Comparison of ENCODE assay signal across 9 mouse cellular contexts in genomic region chr10:115312732-115313131, GRCm38 (mm10). TPM values are rescaled to one million over a fixed set of nuclear protein-coding genes. Genes with fewer than 3 reads are reported as not detected.
DNase-seq lines count a peak whose midpoint lies in the region; ATAC-seq lines count a peak whose summit lies in the region.
"Had no signal": no experiment of that assay in that cellular context is flagged by ENCODE, and none has a peak within 500 bp of the region (broad histone marks: within the 10 kb centered on the region; RNA-seq: fewer than 3 reads in every experiment).

No protein-coding gene starts in this region.

- H3K4me1 ChIP-seq in hindbrain, embryonic 14.5 days (replicated peaks; ENCODE audit: control insufficient read depth, insufficient read depth, low read length), result peaks cover 38% of the 10 kb centered on the region
- peaks cover 37% of the 10 kb centered on the region for H3K4me1 ChIP-seq in hindbrain, embryonic 12.5 days
- peaks cover 54% of the 10 kb centered on the region for H3K4me1 ChIP-seq in heart, embryonic 12.5 days (replicated peaks)
- H3K4me1 ChIP-seq in liver, embryonic 12.5 days, result peaks cover 52% of the 10 kb centered on the region

- H3K9me3 ChIP-seq in hindbrain, embryonic 14.5 days (ENCODE audit: control insufficient read depth, low read length), result no peaks in the 10 kb centered on the region
- no peaks in the 10 kb centered on the region for H3K9me3 ChIP-seq in hindbrain, embryonic 12.5 days (replicated peaks)
- no peaks in the 10 kb centered on the region for H3K9me3 ChIP-seq in heart, embryonic 12.5 days (replicated peaks)
- no peaks in the 10 kb centered on the region for H3K9me3 ChIP-seq in liver, embryonic 12.5 days (replicated peaks)
- H3K9me3 ChIP-seq: lung, embryonic 15.5 days had no signal

- no peak overlapping the region for H3K9ac ChIP-seq in hindbrain, embryonic 14.5 days
- H3K9ac ChIP-seq in hindbrain, embryonic 12.5 days, result no peak overlapping the region
- 0 out of 2 replicates have a peak overlapping the region, but pooled peaks have one; percentile 35 for H3K9ac ChIP-seq in heart, embryonic 12.5 days
- H3K9ac ChIP-seq in liver, embryonic 12.5 days, result no peak overlapping the region
- H3K9ac ChIP-seq: lung, embryonic 15.5 days had no signal

- no peak for ATAC-seq in hindbrain, embryonic 14.5 days (ENCODE audit: low FRiP score)
- ATAC-seq in hindbrain, embryonic 12.5 days (ENCODE audit: low FRiP score), result no peak
- no peak for ATAC-seq in heart, embryonic 12.5 days (ENCODE audit: insufficient number of reproducible peaks, low FRiP score)
- no peak for ATAC-seq in liver, embryonic 12.5 days

- no peak overlapping the region for H3K4me3 ChIP-seq in hindbrain, embryonic 14.5 days (replicated peaks; ENCODE audit: low read length)
- no peak overlapping the region for H3K4me3 ChIP-seq in hindbrain, embryonic 12.5 days
- H3K4me3 ChIP-seq in heart, embryonic 12.5 days, result no peak overlapping the region
- no peak overlapping the region for H3K4me3 ChIP-seq in liver, embryonic 12.5 days

- peak overlapping the region; percentile 70 for H3K4me2 ChIP-seq in hindbrain, embryonic 14.5 days (replicated peaks)
- no peak overlapping the region for H3K4me2 ChIP-seq in hindbrain, embryonic 12.5 days (replicated peaks)
- H3K4me2 ChIP-seq in heart, embryonic 12.5 days, result peak overlapping the region; percentile 70
- H3K4me2 ChIP-seq in liver, embryonic 12.5 days, result peak overlapping the region; percentile 89; the same call in 1 of the 2 replicates
- H3K4me2 ChIP-seq: lung, embryonic 15.5 days had no signal

- H3K36me3 ChIP-seq in hindbrain, embryonic 14.5 days (replicated peaks; ENCODE audit: control insufficient read depth, insufficient read depth), result no peaks in the 10 kb centered on the region
- H3K36me3 ChIP-seq in hindbrain, embryonic 12.5 days, result 0 out of 2 replicates have a peak, but pooled peaks cover 2% of the 10 kb centered on the region
- H3K36me3 ChIP-seq in heart, embryonic 12.5 days, result no peaks in the 10 kb centered on the region
- H3K36me3 ChIP-seq in liver, embryonic 12.5 days, result no peaks in the 10 kb centered on the region
- H3K36me3 ChIP-seq: lung, embryonic 15.5 days had no signal

- no peak overlapping the region for H3K27ac ChIP-seq in hindbrain, embryonic 14.5 days
- H3K27ac ChIP-seq in hindbrain, embryonic 12.5 days, result no peak overlapping the region
- H3K27ac ChIP-seq in heart, embryonic 12.5 days (ENCODE audit: poor library complexity, severe bottlenecking), result peak overlapping the region; percentile 23
- H3K27ac ChIP-seq in liver, embryonic 12.5 days, result no peak overlapping the region
- H3K27ac ChIP-seq: lung, embryonic 15.5 days had no signal

- H3K27me3 ChIP-seq in hindbrain, embryonic 14.5 days (ENCODE audit: control insufficient read depth, insufficient read depth, low read length), result no peaks in the 10 kb centered on the region
- H3K27me3 ChIP-seq in hindbrain, embryonic 12.5 days, result no peaks in the 10 kb centered on the region
- no peaks in the 10 kb centered on the region for H3K27me3 ChIP-seq in heart, embryonic 12.5 days (replicated peaks)
- no peaks in the 10 kb centered on the region for H3K27me3 ChIP-seq in liver, embryonic 12.5 days (replicated peaks)
- H3K27me3 ChIP-seq: lung, embryonic 15.5 days had no signal

- 69% methylated on average over 3 of the region's 3 CpGs for WGBS in hindbrain, embryonic 14.5 days
- 71% methylated on average over 3 of the region's 3 CpGs for WGBS in hindbrain, embryonic 12.5 days
- WGBS in heart, embryonic 12.5 days, result 27% methylated on average over 3 of the region's 3 CpGs
- WGBS in liver, embryonic 12.5 days (ENCODE audit: insufficient replicate concordance), result 62% methylated on average over 3 of the region's 3 CpGs

- no peak for DNase-seq in hindbrain, embryonic 14.5 days (ENCODE audit: low spot score)
- DNase-seq in NIH3T3 (ENCODE audit: low read depth), result peak; percentile 33
- no peak for DNase-seq in urinary bladder, postnatal 10 days (ENCODE audit: low spot score)
- no peak for DNase-seq in cerebellum, adult 9-10 months
- DNase-seq in right cerebral cortex, postnatal 36 days (ENCODE audit: low spot score in 2 of 2), result no peak

RNA-seq across cellular contexts. Expression of gene Rab21, which starts 2.7 kb away (rescaled TPM):
- 12.1 and 13.4 TPM in 2 replicates for polyA plus RNA-seq in hindbrain, embryonic 14.5 days (2014; fragmentation: Nextera tagmentation; extraction: Ambion mirVana)
- 6.8 and 8.0 TPM in 2 replicates for polyA plus RNA-seq in hindbrain, embryonic 12.5 days (2016; fragmentation: Nextera tagmentation; extraction: Ambion mirVana)
- 6.0 and 7.4 TPM in 2 replicates for polyA plus RNA-seq in heart, embryonic 12.5 days (2016; fragmentation: Nextera tagmentation; extraction: Ambion mirVana)
- polyA plus RNA-seq in liver, embryonic 12.5 days (2016; fragmentation: Nextera tagmentation; extraction: Ambion mirVana), result 4.8 and 6.1 TPM in 2 replicates

RNA-seq across cellular contexts. Expression of gene Tmem19, which starts 49.6 kb away (rescaled TPM):
- polyA plus RNA-seq in hindbrain, embryonic 14.5 days (2014; fragmentation: Nextera tagmentation; extraction: Ambion mirVana), result 42.0 and 42.8 TPM in 2 replicates
- 41.9 and 44.6 TPM in 2 replicates for polyA plus RNA-seq in hindbrain, embryonic 12.5 days (2016; fragmentation: Nextera tagmentation; extraction: Ambion mirVana)
- 22.9 and 24.1 TPM in 2 replicates for polyA plus RNA-seq in heart, embryonic 12.5 days (2016; fragmentation: Nextera tagmentation; extraction: Ambion mirVana)
- 15.0 and 16.7 TPM in 2 replicates for polyA plus RNA-seq in liver, embryonic 12.5 days (2016; fragmentation: Nextera tagmentation; extraction: Ambion mirVana)
